Mouse (Mus musculus) E14TG2a.4 (cell line): ENCODE data around the gene Notch2.

Source experiments
- H3K27me3 ChIP-seq: 2 replicates; pipeline ENCODE4 v1.6.1; 2014; ENCODE audit warnings: low read length, control low read depth; ENCODE audit not compliant: insufficient read depth
- H3K36me3 ChIP-seq: 2 replicates; pipeline ENCODE4 v1.6.1; 2014; ENCODE audit warnings: low read length, control low read depth; ENCODE audit not compliant: insufficient read depth
- H3K4me1 ChIP-seq: replicated peaks from 2 replicates; pipeline ENCODE4 v1.6.1; 2014; ENCODE audit warnings: low read depth, low read length, control low read depth
- H3K4me3 ChIP-seq: replicated peaks from 2 replicates; pipeline ENCODE4 v1.5.1; 2014; ENCODE audit warnings: mild to moderate bottlenecking, low read length
- H3K9me3 ChIP-seq: 2 replicates; pipeline ENCODE4 v1.6.1; 2014; ENCODE audit warnings: low read length, control low read depth
- CTCF ChIP-seq: conservative IDR thresholded peaks from 2 replicates; pipeline ENCODE4 v1.5.1; 2014; ENCODE audit warnings: low read length
- NANOG ChIP-seq: IDR thresholded peaks from 2 replicates; pipeline ENCODE4 v1.6.1; 2014; ENCODE audit warnings: borderline replicate concordance, low read length, mixed read lengths
- POU5F1 ChIP-seq: IDR thresholded peaks from 2 replicates; pipeline ENCODE4 v1.6.1; 2014; ENCODE audit warnings: low read length, borderline replicate concordance

Gene Notch2

DNA sequence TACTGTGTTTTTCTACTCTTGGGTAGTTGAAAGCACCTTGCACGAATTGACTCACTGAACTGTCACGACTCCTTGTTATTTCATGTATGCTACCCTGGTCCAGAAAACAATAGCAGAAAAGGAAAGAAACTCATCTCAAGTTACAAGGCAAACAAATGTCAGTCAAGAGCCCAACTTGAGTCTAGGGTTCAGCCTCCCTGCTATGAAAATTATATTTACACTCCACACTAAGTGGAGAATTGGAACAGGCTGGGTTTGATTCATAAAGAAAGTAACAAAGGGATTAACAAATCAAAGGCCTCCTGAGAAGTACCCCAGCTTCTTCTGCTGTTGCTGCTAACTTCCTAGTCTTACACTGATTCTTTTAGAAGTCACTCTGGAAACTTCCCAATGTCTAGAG, 40.0 kb upstream of the Notch2 start:
- peaks cover 21% of the 10 kb centered on the region; the same call in 1 of the 2 replicates for H3K4me1 ChIP-seq
- H3K27me3 ChIP-seq: peaks cover 16% of the 10 kb centered on the region; the same call in 1 of the 2 replicates
- H3K9me3 ChIP-seq: no peaks in the 10 kb centered on the region
- H3K36me3 ChIP-seq: no peaks in the 10 kb centered on the region
- H3K4me3 ChIP-seq: no peak overlapping the region
- TF ChIP-seq NANOG (no peak), CTCF (no peak), POU5F1 (no peak)

DNA sequence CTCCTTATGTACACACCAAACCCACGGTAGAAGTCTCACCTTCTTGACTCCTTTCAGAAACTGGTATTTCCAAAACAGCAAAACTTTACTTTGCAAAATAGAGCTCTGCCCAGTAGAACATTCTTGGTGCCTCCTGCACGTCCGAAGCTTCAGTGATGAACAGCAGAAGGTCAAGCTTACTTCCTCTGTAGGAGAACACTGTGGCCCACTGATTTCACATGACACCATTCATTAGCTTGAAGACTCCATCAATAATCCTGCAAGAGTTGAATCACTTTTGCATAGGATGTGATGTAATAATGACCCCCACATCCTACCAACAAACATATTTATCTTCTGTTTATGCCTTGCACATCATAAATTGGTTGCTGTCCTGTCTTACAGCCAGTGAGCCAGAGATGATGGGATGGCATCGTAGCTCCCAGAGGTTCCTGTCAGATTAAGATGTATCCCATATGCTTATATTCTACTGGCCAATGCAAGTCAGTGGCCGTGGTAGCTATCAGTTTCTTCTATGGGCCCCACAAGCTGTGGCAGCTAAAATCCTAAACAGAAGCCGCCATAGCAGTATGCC, 39.0 kb upstream of the Notch2 start:
- no peaks in the 10 kb centered on the region for H3K36me3 ChIP-seq
- H3K9me3 ChIP-seq: no peaks in the 10 kb centered on the region
- no peak overlapping the region for H3K4me3 ChIP-seq
- TF ChIP-seq POU5F1: no peak
- TF ChIP-seq NANOG: no peak
- TF ChIP-seq CTCF: no peak
- peaks cover 16% of the 10 kb centered on the region; the same call in 1 of the 2 replicates for H3K27me3 ChIP-seq
- peaks cover 30% of the 10 kb centered on the region for H3K4me1 ChIP-seq

DNA sequence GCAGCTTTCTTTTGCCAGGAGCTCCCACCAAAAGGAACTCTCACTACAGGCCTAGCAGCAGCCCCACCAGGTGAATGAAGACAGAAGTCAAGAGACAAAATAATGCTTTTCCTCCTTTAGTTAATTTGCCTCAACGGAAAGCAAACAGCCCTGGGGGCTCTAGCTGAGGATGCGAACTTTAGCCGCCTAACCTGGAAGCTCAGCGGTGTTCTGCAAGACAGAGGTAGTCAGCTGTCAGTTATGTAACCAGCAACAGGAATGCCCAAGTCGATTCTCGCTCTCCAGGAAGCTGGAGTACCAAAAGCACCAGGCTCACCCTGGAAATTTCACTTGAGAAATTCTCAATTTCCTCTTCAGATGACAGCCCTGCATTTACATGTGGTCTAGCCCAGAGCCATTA, 36.6 kb upstream of the Notch2 start:
- no peak for TF ChIP-seq NANOG
- TF ChIP-seq CTCF: no peak
- Histone ChIP-seq H3K36me3 (no peaks in the 10 kb centered on the region), H3K9me3 (no peaks in the 10 kb centered on the region), H3K27me3 (peaks cover 9% of the 10 kb centered on the region; the same call in 1 of the 2 replicates), H3K4me1 (peaks cover 22% of the 10 kb centered on the region), H3K4me3 (no peak overlapping the region)

DNA sequence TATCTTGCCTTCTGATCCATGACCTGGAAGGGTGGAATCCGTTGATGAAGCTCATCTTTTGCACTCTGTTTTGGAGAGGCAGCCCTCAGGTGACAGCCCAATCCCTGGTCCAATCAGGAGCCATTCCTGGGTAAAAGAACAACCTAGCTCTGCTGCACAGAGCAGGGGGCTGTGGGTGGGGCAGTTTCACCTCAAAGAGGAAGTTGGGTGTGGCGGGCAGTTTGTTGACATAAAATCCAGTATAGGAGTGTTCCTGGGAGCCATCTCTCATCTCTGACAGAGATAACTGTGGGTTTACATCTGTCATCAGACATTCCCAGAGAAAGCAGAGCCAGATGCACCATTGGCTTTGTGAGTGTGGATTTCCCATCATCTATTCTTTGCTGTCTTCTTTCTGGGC, 34.6 kb upstream of the Notch2 start:
- H3K9me3 ChIP-seq: no peaks in the 10 kb centered on the region
- H3K27me3 ChIP-seq: no peaks in the 10 kb centered on the region

DNA sequence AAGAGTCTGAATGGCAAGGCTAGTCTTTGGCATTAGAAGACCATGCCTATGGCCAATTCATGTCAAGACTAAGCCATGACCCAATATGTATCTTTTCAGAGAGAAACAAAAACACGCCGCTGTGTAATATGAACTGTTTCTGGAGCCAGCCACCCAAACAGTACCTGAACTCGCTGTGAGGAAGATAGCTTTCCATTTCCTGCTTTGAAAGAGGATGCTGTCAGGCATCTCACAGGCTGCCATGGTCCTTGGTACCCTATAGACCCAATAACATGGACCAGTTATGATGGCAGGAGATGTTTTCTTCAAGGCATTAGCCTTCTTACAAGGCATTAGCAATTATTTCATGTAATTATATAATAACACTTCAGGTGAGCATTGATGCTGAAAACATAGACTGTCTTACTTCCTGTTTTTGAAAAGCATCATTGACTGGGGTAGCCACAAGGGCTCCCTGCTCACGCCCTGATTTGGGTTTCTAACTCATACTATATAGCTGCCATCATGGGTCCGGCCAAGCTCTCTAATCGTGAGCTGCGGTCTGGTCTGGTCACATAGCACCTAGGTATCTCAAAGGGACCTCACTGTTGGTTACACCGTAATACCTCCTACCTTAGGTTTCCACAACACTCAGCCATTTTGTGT, 32.5 kb upstream of the Notch2 start:
- H3K9me3 ChIP-seq: no peaks in the 10 kb centered on the region

More for the DNA sequence above, 34.6 kb upstream of the Notch2 start:
- TF ChIP-seq NANOG (no peak), CTCF (no peak), POU5F1 (no peak)
- H3K4me3 ChIP-seq: no peak overlapping the region
- H3K36me3 ChIP-seq: no peaks in the 10 kb centered on the region
- peaks cover 14% of the 10 kb centered on the region for H3K4me1 ChIP-seq

DNA sequence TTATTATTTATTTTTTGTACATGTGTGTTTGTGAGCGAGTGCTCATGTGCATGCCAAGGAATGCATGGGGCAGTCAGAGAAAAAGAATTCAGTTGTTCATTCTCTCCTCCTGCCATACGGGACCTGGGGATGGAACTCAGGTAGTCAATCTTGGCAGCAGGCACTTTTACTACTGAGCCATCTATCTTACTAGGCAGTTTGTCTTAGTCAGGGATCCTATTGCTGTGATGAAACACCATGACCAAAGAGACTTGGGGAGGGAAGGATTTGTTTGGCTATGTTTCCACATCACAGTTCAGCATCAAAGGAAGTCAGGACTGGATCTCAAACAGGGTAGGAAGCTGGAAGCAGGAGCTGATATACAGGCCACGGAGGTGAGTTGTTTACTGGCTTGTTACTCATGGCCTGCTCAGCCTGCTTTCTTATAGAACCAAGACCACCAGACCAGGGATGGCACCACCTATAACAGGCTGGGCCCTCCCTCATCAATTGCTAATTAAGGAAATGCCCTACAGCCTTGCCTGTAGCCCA, 31.9 kb upstream of the Notch2 start:
- TF ChIP-seq NANOG (no peak), POU5F1 (no peak), CTCF (no peak)
- no peaks in the 10 kb centered on the region for H3K36me3 ChIP-seq
- H3K27me3 ChIP-seq: no peaks in the 10 kb centered on the region
- H3K9me3 ChIP-seq: no peaks in the 10 kb centered on the region
- H3K4me1 ChIP-seq: peaks cover 14% of the 10 kb centered on the region
- H3K4me3 ChIP-seq: no peak overlapping the region

More for the DNA sequence above, 32.5 kb upstream of the Notch2 start:
- peaks cover 14% of the 10 kb centered on the region for H3K4me1 ChIP-seq
- no peaks in the 10 kb centered on the region for H3K36me3 ChIP-seq
- no peaks in the 10 kb centered on the region for H3K27me3 ChIP-seq
- no peak overlapping the region for H3K4me3 ChIP-seq
- no peak for TF ChIP-seq POU5F1
- no peak for TF ChIP-seq CTCF
- no peak for TF ChIP-seq NANOG

DNA sequence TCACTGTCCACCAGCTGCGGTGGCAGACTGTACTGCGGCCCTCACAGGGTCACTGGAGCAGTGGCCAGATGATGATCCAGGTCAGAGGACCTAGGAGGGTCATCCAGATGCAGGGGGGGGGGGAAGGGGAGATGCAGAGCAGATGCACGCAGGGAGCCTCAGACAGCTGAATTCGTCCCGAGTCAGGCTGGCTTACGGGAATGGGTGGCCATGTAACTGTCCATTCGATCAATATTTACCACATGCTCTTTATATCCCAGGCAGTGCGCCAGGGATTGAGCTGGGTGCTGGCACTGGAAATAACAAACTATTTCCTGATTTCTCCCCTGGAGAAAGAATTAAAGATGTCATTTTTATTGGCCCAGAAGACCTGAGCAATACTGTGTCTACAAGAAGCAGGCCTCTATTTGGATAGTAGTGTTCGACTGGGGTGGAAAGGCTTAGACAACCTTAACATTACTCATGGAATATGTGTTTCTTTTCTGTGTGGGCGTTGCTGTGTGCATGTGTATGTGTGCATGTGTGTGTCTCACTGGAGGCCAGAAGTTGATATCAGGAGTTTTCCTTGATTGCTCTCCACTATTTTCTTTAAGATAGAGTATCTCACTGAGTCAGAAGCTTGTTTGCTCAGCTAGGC, 28.3 kb upstream of the Notch2 start:
- no peaks in the 10 kb centered on the region for H3K36me3 ChIP-seq
- TF ChIP-seq NANOG (no peak), POU5F1 (no peak), CTCF (no peak)
- H3K9me3 ChIP-seq: no peaks in the 10 kb centered on the region
- H3K4me3 ChIP-seq: no peak overlapping the region
- H3K4me1 ChIP-seq: no peaks in the 10 kb centered on the region
- no peaks in the 10 kb centered on the region for H3K27me3 ChIP-seq

DNA sequence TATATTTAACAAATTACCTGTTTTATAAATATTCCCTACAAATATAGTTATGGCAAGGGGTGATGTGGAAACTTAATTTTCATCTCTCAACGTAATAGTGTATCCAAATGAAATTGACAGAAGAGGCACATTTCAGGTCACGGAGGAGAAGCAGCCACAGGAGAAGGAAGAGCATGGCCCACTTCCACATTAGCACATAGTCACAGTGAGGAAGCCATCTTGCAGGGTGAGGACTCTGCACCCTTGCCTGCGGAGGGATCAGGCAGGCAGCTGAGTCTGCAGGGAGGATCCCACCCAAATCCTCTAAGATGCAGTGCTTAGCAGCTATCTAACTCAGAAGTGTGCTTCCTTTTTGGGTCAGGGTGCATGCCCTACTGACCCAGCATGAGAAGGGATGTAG, 27.6 kb upstream of the Notch2 start:
- H3K36me3 ChIP-seq: no peaks in the 10 kb centered on the region

More for the DNA sequence above, 27.6 kb upstream of the Notch2 start:
- Histone ChIP-seq H3K27me3 (no peaks in the 10 kb centered on the region), H3K9me3 (no peaks in the 10 kb centered on the region), H3K4me1 (no peaks in the 10 kb centered on the region), H3K4me3 (no peak overlapping the region)
- TF ChIP-seq NANOG (no peak), CTCF (no peak), POU5F1 (no peak)
